Mouse (Mus musculus): Measurements from ENCODE around the gene Sde2.
"Not testable (repeated sequence)": the region's sequence is repeated elsewhere in the genome, so short reads cannot be mapped to it uniquely, and the experiment has no call there.

The Sde2 gene

GRCm38 (mm10) chr1:180835273-180836015, 15.5 kb upstream of the Sde2 start:
- no peak for DNase-seq (ENCODE audit: low spot score)

GRCm38 (mm10) chr1:180836467-180836866, 14.5 kb upstream of the Sde2 start:
- DNase-seq (ENCODE audit: low spot score) = not testable (repeated sequence)

DNA sequence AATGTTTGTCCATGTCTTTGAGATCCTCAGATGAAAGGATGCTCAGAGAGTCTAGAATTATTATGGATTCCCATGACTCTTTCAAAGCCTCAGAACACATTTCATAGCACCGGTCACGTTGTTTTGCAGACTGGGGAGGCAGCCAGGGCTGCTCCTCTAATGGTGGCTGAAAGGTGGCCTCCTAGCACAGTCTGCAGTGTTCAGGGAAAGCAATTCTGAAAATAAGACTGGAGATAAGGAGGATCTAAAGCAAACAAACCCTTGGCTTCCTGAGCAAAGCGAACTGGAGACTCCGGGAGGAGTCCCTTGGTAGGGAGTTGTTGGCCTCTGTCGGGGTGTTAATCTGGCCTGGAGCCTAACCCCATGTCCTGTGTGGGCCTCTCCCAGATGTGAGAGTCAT, 13.7 kb upstream of the Sde2 start:
- no peak for DNase-seq (ENCODE audit: low spot score)

DNA sequence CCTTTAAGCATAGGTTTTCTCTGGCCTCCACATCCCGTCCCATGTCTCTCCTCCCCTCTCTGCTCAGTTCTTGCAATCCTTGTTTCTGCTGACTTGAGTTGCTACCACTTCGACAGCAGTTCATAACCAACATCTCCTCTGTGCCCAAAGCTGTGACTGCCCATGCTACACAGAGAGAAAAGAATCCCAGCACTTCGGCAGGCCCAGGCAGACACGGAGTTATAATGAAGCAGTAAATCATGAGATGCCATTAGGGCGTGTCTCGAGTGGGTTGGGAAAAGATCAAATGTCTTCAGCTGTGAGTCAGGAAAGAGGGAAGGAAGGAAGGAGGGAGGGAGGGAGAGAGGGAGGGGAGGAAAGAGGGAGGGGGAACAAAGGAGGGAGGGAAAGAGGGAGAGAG, 12.9 kb upstream of the Sde2 start:
- DNase-seq (ENCODE audit: low spot score) = no peak

- no peak for DNase-seq (ENCODE audit: low spot score)
Measured at GRCm38 (mm10) chr1:180839201-180839910, 11.6 kb upstream of the Sde2 start.

- no peak for DNase-seq (ENCODE audit: low spot score)
Measured at GRCm38 (mm10) chr1:180841561-180842300, 9.2 kb upstream of the Sde2 start.

GRCm38 (mm10) chr1:180848114-180848510, 2.8 kb upstream of the Sde2 start:
- DNase-seq (ENCODE audit: low spot score) = peak; percentile 80

DNA sequence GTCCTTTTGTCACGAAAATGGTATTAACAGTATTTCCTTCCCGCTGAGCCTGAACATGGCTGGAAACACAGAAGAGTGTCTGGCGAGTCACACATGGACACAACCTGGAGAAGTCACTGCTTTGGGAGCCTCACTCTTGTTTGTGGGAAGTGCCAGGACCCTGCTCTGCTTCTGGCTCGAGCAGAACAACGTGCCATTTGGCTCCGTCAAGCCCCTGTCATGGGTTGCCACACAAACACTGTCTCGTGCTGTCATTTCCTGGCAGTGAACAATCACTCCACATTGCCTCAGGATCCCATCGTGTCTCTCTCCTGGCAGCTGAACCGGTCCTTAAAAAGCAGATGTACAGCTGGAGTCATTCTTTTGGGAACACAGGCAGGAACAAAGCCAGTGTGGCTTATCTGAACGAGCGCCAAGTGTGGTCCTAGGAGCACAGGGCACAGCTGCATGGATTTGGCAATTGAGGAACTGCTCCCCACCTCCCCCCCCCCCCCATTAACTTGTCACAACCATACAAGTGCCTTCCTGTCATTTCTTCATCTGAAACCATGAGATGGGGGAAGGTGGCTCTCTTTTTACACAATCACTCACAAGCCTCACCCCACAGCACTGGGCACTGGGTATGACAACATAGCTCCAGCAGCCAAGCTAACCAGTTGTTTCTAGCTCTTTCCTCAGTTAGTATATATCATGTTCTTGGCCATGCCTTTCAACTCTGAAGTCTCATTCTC, 2.3 kb upstream of the Sde2 start:
- peak; percentile 32 for DNase-seq (ENCODE audit: low spot score)

- peak; percentile 45 for DNase-seq (ENCODE audit: low spot score)
Measured at GRCm38 (mm10) chr1:180849701-180850301, 1.1 kb upstream of the Sde2 start.

- DNase-seq (ENCODE audit: low spot score) = no peak
Measured at GRCm38 (mm10) chr1:180858763-180859162, 7.8 kb downstream of the Sde2 start.

DNA sequence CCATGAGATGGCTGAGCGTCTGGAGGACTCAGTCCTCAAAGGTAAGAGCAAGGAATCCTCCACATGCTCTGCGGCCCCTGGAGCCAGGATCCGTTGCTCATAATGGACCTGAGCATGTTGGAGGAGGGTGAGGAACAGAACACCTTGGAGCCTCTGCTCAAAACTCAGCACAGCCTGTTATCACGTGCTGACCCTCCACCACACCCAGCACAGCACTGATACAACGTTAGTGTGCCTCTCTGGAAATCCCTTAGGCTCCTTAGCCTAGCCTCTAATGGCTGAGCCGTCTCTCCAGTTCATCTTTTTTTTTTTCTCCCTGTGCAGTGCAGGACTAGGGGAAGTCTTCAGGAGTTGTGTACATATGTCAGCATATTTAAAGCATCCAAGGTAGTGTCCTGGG, 9.1 kb downstream of the Sde2 start:
- DNase-seq (ENCODE audit: low spot score) = no peak

DNA sequence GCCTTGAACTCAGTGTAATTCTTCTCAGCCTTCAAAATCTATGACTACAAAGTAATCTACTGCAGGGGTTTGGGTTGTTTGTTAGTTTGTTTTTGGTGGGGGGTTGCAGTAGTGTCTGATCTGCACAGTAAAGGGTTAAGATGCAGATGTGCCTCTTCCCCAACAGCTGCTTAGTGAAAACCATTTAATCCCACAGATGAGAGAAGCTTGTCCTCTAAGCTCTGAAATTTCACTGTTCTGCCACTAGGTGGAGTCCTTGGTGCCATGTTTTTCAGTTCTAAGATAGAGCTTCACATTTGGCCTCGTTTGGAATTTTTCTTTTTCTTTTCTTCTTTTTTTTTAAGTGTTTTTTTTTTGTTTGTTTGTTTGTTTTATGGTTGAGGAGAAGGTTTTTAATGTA, 12.7 kb downstream of the Sde2 start:
- peak; percentile 80 for DNase-seq (ENCODE audit: low spot score)

DNA sequence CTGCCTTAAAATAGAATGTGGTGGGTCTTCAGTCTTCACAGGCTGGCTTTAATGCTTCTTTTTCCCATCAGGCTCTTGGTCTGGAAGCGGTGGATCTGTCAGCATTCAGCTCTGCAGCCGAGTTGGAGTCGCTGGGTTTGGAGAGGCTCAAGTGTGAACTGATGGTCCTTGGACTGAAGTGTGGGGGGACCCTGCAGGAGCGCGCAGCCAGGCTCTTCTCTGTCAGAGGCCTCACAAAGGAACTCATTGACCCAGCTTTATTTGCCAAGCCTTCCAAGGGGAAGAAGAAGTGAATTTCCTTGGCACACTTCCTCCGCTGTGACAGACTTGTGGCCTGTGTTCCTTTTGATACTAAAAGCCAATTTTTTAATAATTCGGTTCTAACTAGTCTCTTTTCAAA, 15.1 kb downstream of the Sde2 start:
- no peak for DNase-seq (ENCODE audit: low spot score)

DNA sequence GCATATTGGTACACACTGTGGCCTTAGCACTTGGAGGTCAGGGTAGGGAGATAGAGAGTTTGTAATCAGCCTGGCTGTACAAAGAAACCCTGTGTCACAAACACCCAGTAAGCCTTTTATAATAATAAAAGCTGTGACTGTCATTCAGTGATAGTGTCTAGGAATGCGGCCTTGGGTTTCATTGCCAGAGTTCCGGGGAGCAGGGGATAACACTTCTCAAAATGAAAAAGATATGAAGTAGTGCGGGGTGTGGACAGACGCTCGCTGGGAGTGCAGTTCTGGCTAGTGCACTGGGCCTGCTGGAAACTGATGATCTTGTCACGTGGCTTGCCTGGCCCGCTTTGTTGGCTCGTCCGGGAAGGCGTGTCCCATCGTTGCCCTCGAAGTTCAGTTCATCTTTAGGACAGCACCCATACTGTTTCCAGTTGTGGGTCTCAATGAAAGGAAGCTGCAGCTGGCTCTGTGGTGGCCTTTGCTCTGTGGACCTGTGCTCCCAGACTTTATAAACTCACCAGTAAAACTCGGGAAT, 19.3 kb downstream of the Sde2 start:
- no peak for DNase-seq (ENCODE audit: low spot score)

- peak; percentile 78 for DNase-seq (ENCODE audit: low spot score)
Measured at GRCm38 (mm10) chr1:180873861-180874484, 23.0 kb downstream of the Sde2 start.

DNA sequence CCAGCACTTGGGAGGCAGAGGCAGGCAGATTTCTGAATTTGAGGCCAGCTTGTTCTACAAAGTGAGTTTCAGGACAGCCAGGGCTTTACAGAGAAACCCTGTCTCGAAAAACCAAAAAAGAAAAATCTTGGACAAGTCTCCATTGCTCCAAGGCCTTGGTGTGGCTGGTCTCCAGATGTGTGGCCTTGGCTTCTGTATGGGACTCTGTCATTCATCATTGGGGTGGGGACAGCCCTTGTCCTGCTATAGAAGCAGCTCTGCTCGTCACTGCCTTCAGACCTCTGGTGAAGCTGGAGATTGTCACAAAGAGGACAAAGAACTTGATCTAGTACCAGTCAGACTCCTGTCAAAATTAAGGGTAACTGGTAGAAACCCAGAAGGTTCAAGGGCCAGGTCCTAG, 23.7 kb downstream of the Sde2 start:
- no peak for DNase-seq (ENCODE audit: low spot score)

DNA sequence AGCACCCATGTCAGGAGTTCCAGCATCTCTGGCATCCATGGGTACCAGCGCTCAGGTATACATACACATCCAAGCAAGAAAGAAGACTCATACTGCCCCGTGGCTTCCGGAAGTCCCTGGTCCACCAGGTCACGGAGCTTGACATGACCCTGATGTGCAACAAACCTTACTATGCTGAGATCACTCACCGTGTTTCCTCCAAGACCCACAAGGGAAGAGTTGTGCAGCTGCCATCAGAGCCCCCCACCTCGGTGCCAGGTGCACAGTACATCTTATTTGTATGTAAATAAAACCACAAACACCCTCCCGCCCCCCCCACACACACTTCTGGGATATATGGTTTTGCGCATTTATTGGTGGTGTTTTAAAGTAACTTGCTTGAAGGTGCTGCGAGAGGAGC, 24.2 kb downstream of the Sde2 start:
- DNase-seq (ENCODE audit: low spot score) = no peak

DNA sequence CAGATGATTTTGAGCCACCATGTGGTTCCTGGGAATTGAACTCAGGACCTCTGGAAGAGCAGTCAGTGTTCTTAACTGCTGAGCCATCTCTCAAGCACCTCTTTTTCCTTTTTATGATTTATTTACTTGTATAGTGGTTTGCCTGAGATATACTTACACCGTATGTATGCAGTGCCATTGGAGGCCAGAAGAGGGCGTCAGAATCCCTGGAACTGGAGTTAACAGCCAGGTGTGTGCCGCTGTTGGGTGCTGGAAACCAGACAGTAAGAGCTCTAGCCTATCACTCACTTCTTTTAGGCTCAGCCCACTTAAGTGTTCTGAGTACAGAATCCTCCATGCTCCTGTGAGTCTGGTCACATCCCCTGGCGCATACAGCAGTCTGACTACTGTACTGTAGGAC, 26.5 kb downstream of the Sde2 start:
- no peak for DNase-seq (ENCODE audit: low spot score)

DNA sequence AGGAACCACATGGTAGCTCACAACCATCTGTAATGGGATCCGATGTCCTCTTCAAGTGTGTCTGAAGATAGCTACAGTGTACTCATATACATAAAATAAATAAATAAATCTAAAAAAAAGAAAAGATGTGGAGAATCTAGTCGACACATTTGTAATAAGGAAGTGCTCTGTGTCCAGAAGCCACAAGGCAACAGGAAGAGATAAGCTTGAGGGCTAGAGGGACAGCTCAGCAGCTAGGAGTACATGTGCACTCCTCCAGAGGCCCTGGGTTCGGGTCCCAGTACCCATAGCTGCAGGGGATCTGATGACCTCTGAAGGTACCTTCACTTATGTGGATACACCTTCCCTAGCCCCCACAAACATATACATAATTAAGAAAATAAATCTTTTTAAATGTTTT, 30.8 kb downstream of the Sde2 start:
- no peak for DNase-seq (ENCODE audit: low spot score)

- no peak for DNase-seq (ENCODE audit: low spot score)
Measured at GRCm38 (mm10) chr1:180883731-180884130, 32.8 kb downstream of the Sde2 start.

GRCm38 (mm10) chr1:180884484-180884883, 33.6 kb downstream of the Sde2 start:
- DNase-seq (ENCODE audit: low spot score) = no peak

Measured in retina, embryonic 14.5 days (tissue).